Mouse (Mus musculus) MEL-GATA-1-ER (cell line): ENCODE results near the gene Manf.

ENCODE experiments used
- DNase-seq: peaks from one replicate; pipeline ENCODE4 v3.0.0-alpha.2; 2012; ENCODE audit warnings: low read depth; ENCODE audit errors: extremely low read depth

Manf gene

GRCm38 (mm10) chr9:106891829-106892551, at the start of gene Manf:
Manf (minus strand) TSS chr9:106891979.
- peak; percentile 96 for DNase-seq

- no peak for DNase-seq
These were observed 43.2 kb upstream of the Manf start for GRCm38 (mm10) chr9:106934998-106935397.

- DNase-seq = no peak
These were observed 23.1 kb upstream of the Manf start for GRCm38 (mm10) chr9:106914878-106915277.

GRCm38 (mm10) chr9:106913759-106914158, 22.0 kb upstream of the Manf start:
- no peak for DNase-seq

- DNase-seq = no peak
These were observed 19.8 kb upstream of the Manf start for GRCm38 (mm10) chr9:106911624-106912023.

- DNase-seq = no peak
These were observed 16.9 kb upstream of the Manf start for GRCm38 (mm10) chr9:106908715-106909114.

- DNase-seq = no peak
These were observed 16.4 kb upstream of the Manf start for GRCm38 (mm10) chr9:106908174-106908573.

GRCm38 (mm10) chr9:106906597-106906996, 14.8 kb upstream of the Manf start:
- DNase-seq = no peak

GRCm38 (mm10) chr9:106903791-106904134, 12.0 kb upstream of the Manf start:
- DNase-seq = peak; percentile 49

- no peak for DNase-seq
These were observed 11.5 kb upstream of the Manf start for GRCm38 (mm10) chr9:106903099-106903790.

- no peak for DNase-seq
These were observed 9.8 kb upstream of the Manf start for GRCm38 (mm10) chr9:106901596-106901995.

- DNase-seq = no peak
These were observed 7.1 kb upstream of the Manf start for GRCm38 (mm10) chr9:106898901-106899300.

GRCm38 (mm10) chr9:106893327-106893726, 1.5 kb upstream of the Manf start:
- no peak for DNase-seq

GRCm38 (mm10) chr9:106892552-106892875, 735 bp upstream of the Manf start:
- DNase-seq = no peak

GRCm38 (mm10) chr9:106891341-106891741, 438 bp downstream of the Manf start:
- no peak for DNase-seq

GRCm38 (mm10) chr9:106890496-106891240, 1.1 kb downstream of the Manf start:
- DNase-seq = no peak

GRCm38 (mm10) chr9:106889321-106889720, 2.5 kb downstream of the Manf start:
- no peak for DNase-seq

GRCm38 (mm10) chr9:106888346-106888745, 3.4 kb downstream of the Manf start:
- DNase-seq = no peak

- peak; percentile 91 for DNase-seq
These were observed 4.7 kb downstream of the Manf start, which contains the start of gene Rbm15b for GRCm38 (mm10) chr9:106886828-106887702. Rbm15b (minus strand) TSS chr9:106887428.

GRCm38 (mm10) chr9:106885901-106886731, 5.7 kb downstream of the Manf start:
- DNase-seq = no peak
